Mouse (Mus musculus): Measurements from ENCODE around the gene Myo18b. TPM values are rescaled to one million over a fixed set of nuclear protein-coding genes. Genes with fewer than 3 reads are reported as not detected.

Gene Myo18b
- not detected for polyA plus RNA-seq (2014; fragmentation: Illumina TruSeq; extraction: RNeasy Lipid Tissue Mini Kit (QIAGEN cat#74804); ENCODE audit: low read depth, low replicate concordance)

GRCm38 (mm10) chr5:112895674-112896654 is at the start of gene Myo18b:
Gene Myo18b, minus strand, starts transcription at chr5:112896362.

Other genes starting within 250 kb of the Myo18b start
- gene Grk3, start 119.4 kb upstream of the Myo18b start, polyA plus RNA-seq (2014; fragmentation: Illumina TruSeq; extraction: RNeasy Lipid Tissue Mini Kit (QIAGEN cat#74804); ENCODE audit: low read depth, low replicate concordance) = 2.1 TPM
- gene Crybb2, start 173.8 kb upstream of the Myo18b start, polyA plus RNA-seq (2014; fragmentation: Illumina TruSeq; extraction: RNeasy Lipid Tissue Mini Kit (QIAGEN cat#74804); ENCODE audit: low read depth, low replicate concordance) = not detected
- not detected for gene Crybb3, start 185.2 kb upstream of the Myo18b start, polyA plus RNA-seq (2014; fragmentation: Illumina TruSeq; extraction: RNeasy Lipid Tissue Mini Kit (QIAGEN cat#74804); ENCODE audit: low read depth, low replicate concordance)

Measured in liver, adult 10 weeks (tissue).